Mouse (Mus musculus): ENCODE measurements around the gene Col26a1.

- TF ChIP-seq CTCF (IDR thresholded peaks at IDR 0.05; ENCODE audit: low read depth) (peak; percentile 60), EP300 (IDR thresholded peaks at IDR 0.05; ENCODE audit: low read depth) (no peak)
Observed at GRCm38 (mm10) chr5:136905630-136906029, 22.6 kb upstream of the Col26a1 start.
